ENCODE assay signal across 34 mouse cellular contexts in the genomic region with DNA sequence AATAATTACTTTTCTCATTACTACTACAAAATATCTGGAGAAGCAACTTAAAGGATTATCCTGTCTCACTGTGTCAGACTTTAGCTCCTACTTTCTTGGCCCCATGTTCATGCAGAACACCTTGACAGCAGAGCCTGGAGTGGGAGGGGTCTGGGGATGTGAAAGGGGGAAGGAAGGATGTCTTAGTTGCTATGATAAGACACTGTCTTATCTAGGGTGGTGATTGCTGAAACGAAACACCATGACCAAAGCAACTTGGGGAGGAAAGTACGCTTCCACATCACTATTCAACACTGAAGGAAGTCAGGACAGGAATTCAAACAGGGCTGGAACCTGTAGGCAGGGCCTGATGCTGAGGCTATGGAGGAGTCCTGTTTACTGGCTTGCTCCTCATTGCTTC.
"Had no signal": no experiment of that assay in that cellular context is flagged by ENCODE, and none has a peak within 500 bp of the region (broad histone marks: within the 10 kb centered on the region; RNA-seq: fewer than 3 reads in every experiment).

No protein-coding gene starts in this region.

- H3K9me3 ChIP-seq: heart, embryonic 10.5 days; heart, embryonic 15.5 days; hindbrain, embryonic 15.5 days; intestine, embryonic 15.5 days had no signal

- H3K9ac ChIP-seq: heart, embryonic 12.5 days; heart, embryonic 13.5 days; heart, embryonic 15.5 days; hindbrain, embryonic 12.5 days; hindbrain, embryonic 13.5 days; hindbrain, embryonic 14.5 days; hindbrain, embryonic 15.5 days; intestine, embryonic 15.5 days; kidney, embryonic 15.5 days had no signal

- H3K36me3 ChIP-seq: heart, embryonic 10.5 days; heart, embryonic 12.5 days; heart, embryonic 13.5 days; heart, embryonic 15.5 days; hindbrain, embryonic 10.5 days; hindbrain, embryonic 12.5 days; hindbrain, embryonic 13.5 days; hindbrain, embryonic 15.5 days; intestine, embryonic 15.5 days; kidney, embryonic 15.5 days had no signal

- H3K4me3 ChIP-seq: heart, embryonic 10.5 days; heart, embryonic 12.5 days; heart, embryonic 13.5 days; heart, embryonic 15.5 days; hindbrain, embryonic 10.5 days; hindbrain, embryonic 12.5 days; hindbrain, embryonic 13.5 days; hindbrain, embryonic 15.5 days; intestine, embryonic 15.5 days; kidney, embryonic 15.5 days; layer of hippocampus, adult 2 months had no signal

- H3K4me1 ChIP-seq: heart, embryonic 10.5 days; heart, embryonic 12.5 days; heart, embryonic 13.5 days; heart, embryonic 15.5 days; hindbrain, embryonic 12.5 days; hindbrain, embryonic 15.5 days; intestine, embryonic 15.5 days; kidney, embryonic 15.5 days had no signal

- DNase-seq: heart, postnatal 10 days; heart, postnatal 36 days; heart, postnatal 4 days; kidney, adult 11 months; kidney, adult 18-20 months; kidney, adult 2 months; kidney, adult 8-10 months; kidney, adult 9 months; kidney, postnatal 10 days; kidney, postnatal 14 days; kidney, postnatal 25 days; kidney, postnatal 36 days; kidney, postnatal 4 days; layer of hippocampus, adult 9-11 months; layer of hippocampus, postnatal 36 days had no signal

- H3K27ac ChIP-seq: heart, embryonic 10.5 days; heart, embryonic 13.5 days; heart, embryonic 15.5 days; hindbrain, embryonic 10.5 days; hindbrain, embryonic 12.5 days; hindbrain, embryonic 13.5 days; hindbrain, embryonic 14.5 days; hindbrain, embryonic 15.5 days; hindbrain, postnatal 0 days; intestine, embryonic 15.5 days; kidney, embryonic 15.5 days; kidney, postnatal 0 days; layer of hippocampus, adult 2 months had no signal

- ATAC-seq: hindbrain, embryonic 16.5 days; hindbrain, postnatal 0 days; inflammation-experienced regulatory T-cells, adult 6 months; intestine, embryonic 15.5 days; intestine, embryonic 16.5 days; intestine, postnatal 0 days had no signal

- H3K27me3 ChIP-seq: heart, embryonic 15.5 days; hindbrain, embryonic 12.5 days; hindbrain, embryonic 13.5 days; hindbrain, embryonic 15.5 days; intestine, embryonic 15.5 days; kidney, embryonic 15.5 days had no signal

- H3K4me2 ChIP-seq: heart, embryonic 11.5 days; heart, embryonic 12.5 days; heart, embryonic 13.5 days; heart, embryonic 15.5 days; hindbrain, embryonic 12.5 days; hindbrain, embryonic 13.5 days; hindbrain, embryonic 14.5 days; hindbrain, embryonic 15.5 days; intestine, embryonic 15.5 days; kidney, embryonic 15.5 days had no signal
